In genomic region chr6:143169385-143169784, GRCm38 (mm10) we compare ENCODE assay signal across 9 mouse cellular contexts. TPM values are rescaled to one million over a fixed set of nuclear protein-coding genes. Genes with fewer than 3 reads are reported as not detected.
DNase-seq lines count a peak whose midpoint lies in the region; ATAC-seq and TF ChIP-seq lines count a peak whose summit lies in the region.
"Had no signal": no experiment of that assay in that cellular context is flagged by ENCODE, and none has a peak within 500 bp of the region (broad histone marks: within the 10 kb centered on the region; RNA-seq: fewer than 3 reads in every experiment).

No protein-coding gene starts in this region.

- H3K4me3 ChIP-seq in heart, embryonic 12.5 days, result no peak overlapping the region
- peak overlapping the region; percentile 53 to 95 (median 90) for H3K4me3 ChIP-seq in CH12.LX (replicated peaks in 1 of 3; ENCODE audit: low read depth in 2 of 3, low read length in 2 of 3, poor library complexity in 1 of 3)
- H3K4me3 ChIP-seq in forebrain, embryonic 15.5 days, result no peak overlapping the region
- H3K4me3 ChIP-seq in liver, postnatal 0 days (ENCODE audit: low read depth, low read length), result 0 out of 2 replicates have a peak overlapping the region, but pooled peaks have one; percentile 94

- no peaks in the 10 kb centered on the region for H3K27me3 ChIP-seq in heart, embryonic 12.5 days (replicated peaks)
- no peaks in the 10 kb centered on the region for H3K27me3 ChIP-seq in CH12.LX (replicated peaks)
- no peaks in the 10 kb centered on the region for H3K27me3 ChIP-seq in forebrain, embryonic 15.5 days
- no peaks in the 10 kb centered on the region for H3K27me3 ChIP-seq in liver, postnatal 0 days (ENCODE audit: insufficient read depth, low read length)

- no peak for TF ChIP-seq RAD21 in CH12.LX (IDR thresholded peaks at IDR 0.05; ENCODE audit: low read depth, low read length)

- TF ChIP-seq POLR2A in CH12.LX (IDR thresholded peaks at IDR 0.05; ENCODE audit: low read depth, low read length), result no peak

- TF ChIP-seq EP300 in CH12.LX (IDR thresholded peaks at IDR 0.05; ENCODE audit: low read length), result no peak
- no peak for TF ChIP-seq EP300 in liver, postnatal 0 days (IDR thresholded peaks at IDR 0.05; ENCODE audit: low read depth)

- no peak for TF ChIP-seq CTCF in CH12.LX (conservative IDR thresholded peaks at IDR 0.05 in 1 of 2, IDR thresholded peaks at IDR 0.05 in 1 of 2; ENCODE audit: low read depth in 2 of 2, low read length in 2 of 2)
- TF ChIP-seq CTCF in liver, postnatal 0 days (IDR thresholded peaks at IDR 0.05; ENCODE audit: low read depth), result no peak

- H3K9me3 ChIP-seq in heart, embryonic 12.5 days (replicated peaks), result no peaks in the 10 kb centered on the region
- no peaks in the 10 kb centered on the region for H3K9me3 ChIP-seq in CH12.LX (replicated peaks; ENCODE audit: low read length)
- H3K9me3 ChIP-seq in forebrain, embryonic 15.5 days, result no peaks in the 10 kb centered on the region
- H3K9me3 ChIP-seq in liver, postnatal 0 days (ENCODE audit: low read length), result no peaks in the 10 kb centered on the region

- 88% methylated on average over 4 of the region's 4 CpGs for WGBS in heart, embryonic 12.5 days
- WGBS in forebrain, embryonic 15.5 days, result 83% methylated on average over 4 of the region's 4 CpGs
- WGBS in liver, postnatal 0 days (ENCODE audit: insufficient replicate concordance), result 73% methylated on average over 4 of the region's 4 CpGs

- dilution Hi-C loops in CH12.LX (cut with MboI; ENCODE audit: extremely low pct_ligation_motif_present, extremely low pct_unique_long_range_greater_than_20kb, low sequenced_read_pairs), result no loop called here

- H3K36me3 ChIP-seq in heart, embryonic 12.5 days, result peaks cover 20% of the 10 kb centered on the region
- peaks cover 12 to 34% of the 10 kb centered on the region in 2 experiments for H3K36me3 ChIP-seq in CH12.LX (replicated peaks in 1 of 2; ENCODE audit: control insufficient read depth in 1 of 2, insufficient read depth in 1 of 2, low read length in 1 of 2)
- H3K36me3 ChIP-seq in forebrain, embryonic 15.5 days, result 0 out of 2 replicates have a peak, but pooled peaks cover 4% of the 10 kb centered on the region
- peaks cover 20% of the 10 kb centered on the region for H3K36me3 ChIP-seq in liver, postnatal 0 days (replicated peaks; ENCODE audit: insufficient read depth, low read length)

- H3K4me2 ChIP-seq in heart, embryonic 12.5 days, result peak overlapping the region; percentile 45
- H3K4me2 ChIP-seq in CH12.LX (ENCODE audit: insufficient read depth, low read depth, poor library complexity, severe bottlenecking), result peak overlapping the region; percentile 93
- H3K4me2 ChIP-seq in forebrain, embryonic 15.5 days (replicated peaks), result peak overlapping the region; percentile 14; the same call in 1 of the 2 replicates
- peak overlapping the region; percentile 91 for H3K4me2 ChIP-seq in liver, postnatal 0 days (ENCODE audit: low read depth, low read length)

- H3K4me1 ChIP-seq in heart, embryonic 12.5 days (replicated peaks), result peaks cover 15% of the 10 kb centered on the region
- H3K4me1 ChIP-seq in CH12.LX (ENCODE audit: control insufficient read depth in 1 of 2, insufficient read depth in 2 of 2), result peaks cover 21 to 42% of the 10 kb centered on the region in 2 experiments
- peaks cover 34% of the 10 kb centered on the region for H3K4me1 ChIP-seq in forebrain, embryonic 15.5 days
- peaks cover 32% of the 10 kb centered on the region for H3K4me1 ChIP-seq in liver, postnatal 0 days (ENCODE audit: insufficient read depth)

- intact Hi-C loops in heart, postnatal 14 days (cut with DNase I), result no loop called here

- peaks cover 66% of the 10 kb centered on the region for H3K79me2 ChIP-seq in CH12.LX (replicated peaks; ENCODE audit: control insufficient read depth, extremely low read depth, insufficient read depth, poor library complexity, severe bottlenecking)

- no peak overlapping the region for H3K9ac ChIP-seq in heart, embryonic 12.5 days
- H3K9ac ChIP-seq in CH12.LX (ENCODE audit: insufficient read depth, low read depth), result peak overlapping the region; percentile 99
- no peak overlapping the region for H3K9ac ChIP-seq in forebrain, embryonic 15.5 days (replicated peaks)
- 0 out of 2 replicates have a peak overlapping the region, but pooled peaks have one; percentile 27 for H3K9ac ChIP-seq in liver, postnatal 0 days (replicated peaks)

- no peak for DNase-seq in heart, postnatal 14 days
- DNase-seq in CH12.LX (ENCODE audit: extremely low read depth), result no peak
- no peak for DNase-seq in liver, postnatal 0 days
- DNase-seq in embryo, embryonic 11 days, result no peak
- DNase-seq in retina, embryonic 14.5 days (ENCODE audit: low spot score), result no peak
- DNase-seq: spleen, adult 18-20 months had no signal

- in situ Hi-C loops in CH12.LX (cut with MboI; ENCODE audit: low pct_ligation_motif_present, low pct_unique_long_range_greater_than_20kb, low sequenced_read_pairs), result loop anchor here (5.0 kb wide), 1 partner anchor 52 kb away; no protein-coding TSS in a partner anchor

- ATAC-seq in heart, embryonic 12.5 days (ENCODE audit: insufficient number of reproducible peaks, low FRiP score), result no peak
- no peak for ATAC-seq in forebrain, embryonic 15.5 days (replicated peaks)
- no peak for ATAC-seq in liver, postnatal 0 days
- no peak for ATAC-seq in inflammation-experienced regulatory T-cells, adult 6 months

- no peak overlapping the region for H3K27ac ChIP-seq in heart, embryonic 12.5 days (ENCODE audit: poor library complexity, severe bottlenecking)
- H3K27ac ChIP-seq in CH12.LX (ENCODE audit: insufficient read depth, low read depth), result peak overlapping the region; percentile 40; the same call in 1 of the 2 replicates
- no peak overlapping the region for H3K27ac ChIP-seq in forebrain, embryonic 15.5 days (replicated peaks)
- no peak overlapping the region for H3K27ac ChIP-seq in liver, postnatal 0 days (ENCODE audit: low read depth)

TF ChIP-seq in CH12.LX, 34 proteins besides CTCF, POLR2A, EP300 and RAD21:
- TF ChIP-seq SIN3A (IDR thresholded peaks at IDR 0.05; ENCODE audit: low read length) (no peak), USF1 (IDR thresholded peaks at IDR 0.05; ENCODE audit: low read depth, low read length) (no peak), SMC3 (IDR thresholded peaks at IDR 0.05; ENCODE audit: low read depth, low read length) (no peak)

RNA-seq across cellular contexts. Expression of gene Etnk1, which starts 2.4 kb away (rescaled TPM):
- 23.5 and 24.0 TPM in 2 replicates for polyA plus RNA-seq in heart, embryonic 12.5 days (2016; fragmentation: Nextera tagmentation; extraction: Ambion mirVana)
- total RNA-seq in heart, postnatal 14 days (2021), result 10 to 100 TPM; 26.9 to 28.9 TPM
- 27.0 and 27.1 TPM in 2 replicates for total RNA-seq in CH12.LX (2012; rRNA removed)
- total RNA-seq in CH12.LX (2014; rRNA removed), result 33.4 and 35.1 TPM in 2 replicates
- polyA plus RNA-seq in CH12.LX (2012; ENCODE audit: insufficient read length, low read depth), result 28.4 and 32.8 TPM in 2 replicates
- 31.8 and 33.5 TPM in 2 replicates for polyA plus RNA-seq in forebrain, embryonic 15.5 days (2015; fragmentation: Nextera tagmentation; extraction: Ambion mirVana)
- polyA plus RNA-seq in liver, postnatal 0 days (2015; fragmentation: Nextera tagmentation; extraction: Ambion mirVana), result 6.5 and 6.9 TPM in 2 replicates
- 10 to 100 TPM; 15.2 to 39.5 (median 37.0) TPM for polyA plus RNA-seq in inflammation-experienced regulatory T-cells, adult 6 months (2017; shearing (Covaris generic))

Comparison
In these comparisons a context has a peak if more than half of its experiments do, and no peak if none do; other contexts are left out.
1. H3K4me2 ChIP-seq: peak in every context shown above with its lines; median percentile 93 in CH12.LX; 91 in liver, postnatal 0 days; 45 in heart, embryonic 12.5 days; 14 in forebrain, embryonic 15.5 days.
2. H3K4me3 ChIP-seq: peak in CH12.LX (3 of 3) and liver, postnatal 0 days (single experiment); none in heart, embryonic 12.5 days (single experiment) and forebrain, embryonic 15.5 days (single experiment).
3. H3K9ac ChIP-seq: peak in CH12.LX (single experiment) and liver, postnatal 0 days (single experiment); none in heart, embryonic 12.5 days (single experiment) and forebrain, embryonic 15.5 days (single experiment).